Mouse (Mus musculus): Measurements from ENCODE around the gene Gpc6.

The Gpc6 gene

DNA sequence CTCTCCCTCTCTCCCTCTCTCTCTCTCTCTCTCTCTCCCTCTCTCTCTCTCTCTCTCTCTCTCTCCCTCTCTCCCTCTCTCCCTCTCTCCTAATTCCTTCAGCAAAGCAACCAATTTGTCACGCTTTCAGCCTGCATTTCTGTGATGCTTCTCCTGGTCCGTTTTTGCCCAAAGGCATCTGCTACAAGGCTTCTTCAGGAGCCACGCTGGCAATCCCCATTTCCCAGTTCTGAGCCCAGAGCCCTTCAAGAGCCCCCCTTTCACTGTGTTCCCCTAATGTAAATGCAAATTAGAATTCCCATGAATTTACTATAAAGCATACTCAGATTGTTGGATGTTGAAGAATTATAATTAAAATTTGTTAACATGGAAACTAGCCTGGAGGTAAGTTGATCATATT, 686.0 kb downstream of the Gpc6 start:
- no peak for DNase-seq (ENCODE audit: low spot score in 2 of 2)

DNA sequence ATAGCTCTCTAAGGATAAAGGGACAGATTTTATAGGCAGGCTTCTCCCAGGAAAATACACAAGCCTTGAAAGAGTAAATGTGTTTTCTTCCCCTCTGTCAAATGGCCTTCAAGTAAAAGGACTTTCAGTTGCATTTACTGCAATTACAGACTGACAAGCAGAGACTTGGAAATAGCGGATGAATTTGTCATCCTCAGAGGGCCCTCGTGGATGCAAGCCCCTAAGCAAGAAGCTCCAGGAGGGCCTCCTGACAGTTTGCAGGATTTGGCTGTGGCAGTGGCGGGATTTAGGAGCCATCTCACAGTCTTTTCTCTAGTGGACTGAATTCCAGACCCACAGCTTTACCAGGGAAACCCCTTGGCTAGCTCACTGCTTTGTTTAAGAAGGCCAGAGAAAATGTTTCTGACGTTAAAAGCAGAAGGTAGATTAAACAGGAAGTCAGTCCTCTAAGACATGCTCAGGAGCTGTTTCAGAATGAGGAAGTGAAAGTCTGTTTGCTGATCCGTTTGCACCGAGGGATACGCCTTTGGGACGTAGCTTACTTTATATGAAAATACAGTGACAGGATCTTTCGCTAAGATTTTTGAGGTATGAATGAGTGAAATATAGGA, 700.1 kb downstream of the Gpc6 start:
- DNase-seq (ENCODE audit: low spot score in 2 of 2): no peak

DNA sequence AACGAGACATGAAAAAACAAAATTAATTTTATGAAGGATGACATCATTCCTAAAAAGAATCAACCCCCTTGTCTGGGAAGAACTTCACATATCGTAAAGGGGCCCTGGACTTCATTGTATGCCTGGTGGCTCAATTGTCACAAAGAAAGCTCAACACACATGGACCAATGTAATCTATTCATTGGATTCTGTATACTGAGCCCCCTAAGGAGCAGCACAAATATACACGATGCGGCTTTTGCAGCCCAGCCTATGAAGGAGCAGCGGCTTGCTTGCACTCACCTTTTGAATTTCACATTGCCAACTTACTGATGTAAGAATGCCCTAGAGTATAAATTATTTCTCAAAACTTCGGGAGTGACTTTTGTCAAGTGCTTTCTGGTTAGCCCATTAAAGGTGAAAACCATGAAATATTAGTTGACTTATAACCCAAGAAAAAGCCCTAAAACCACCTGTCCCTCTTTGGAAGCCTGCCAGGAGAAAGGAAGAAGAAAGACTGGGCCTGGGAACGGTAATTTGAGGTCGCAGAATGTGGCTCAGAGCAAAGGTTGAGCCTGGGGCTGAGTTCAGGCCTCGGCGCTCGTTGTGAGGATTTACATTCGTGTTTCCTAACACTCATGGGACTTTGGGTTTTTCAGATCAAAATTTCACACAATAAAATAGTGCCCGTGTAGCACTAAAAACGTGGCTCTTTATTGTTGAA, 709.3 kb downstream of the Gpc6 start:
- DNase-seq (ENCODE audit: low spot score in 2 of 2): no peak

DNA sequence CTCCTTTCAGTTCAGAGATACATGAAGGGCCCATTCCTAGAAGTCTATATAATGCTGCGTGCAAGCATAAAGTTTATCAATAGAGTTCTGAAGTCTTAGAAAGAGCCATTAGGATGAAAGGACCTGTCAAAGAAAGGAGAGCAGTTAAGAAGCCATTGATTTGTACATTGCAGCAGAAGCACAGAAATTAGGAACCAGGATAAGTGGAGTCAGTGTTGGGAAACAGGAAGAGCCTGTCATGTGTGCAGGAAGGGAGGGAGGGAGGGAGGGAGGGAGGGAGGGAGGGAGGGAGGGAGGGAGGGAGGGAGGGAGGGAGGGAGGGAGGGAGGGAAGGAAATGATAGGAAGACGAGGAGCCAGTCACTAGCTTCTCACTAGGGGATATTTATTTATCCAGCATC, 716.7 kb downstream of the Gpc6 start:
- DNase-seq (ENCODE audit: low spot score in 2 of 2): no peak

- DNase-seq (ENCODE audit: low spot score in 2 of 2): no peak
Observed at GRCm38 (mm10) chr14:117643069-117643468, 718.0 kb downstream of the Gpc6 start.

- DNase-seq (ENCODE audit: low spot score in 2 of 2): no peak
Observed at GRCm38 (mm10) chr14:117648199-117648960, 723.3 kb downstream of the Gpc6 start.

- DNase-seq (ENCODE audit: low spot score in 2 of 2): no peak
Observed at GRCm38 (mm10) chr14:117650141-117650540, 725.0 kb downstream of the Gpc6 start.

DNA sequence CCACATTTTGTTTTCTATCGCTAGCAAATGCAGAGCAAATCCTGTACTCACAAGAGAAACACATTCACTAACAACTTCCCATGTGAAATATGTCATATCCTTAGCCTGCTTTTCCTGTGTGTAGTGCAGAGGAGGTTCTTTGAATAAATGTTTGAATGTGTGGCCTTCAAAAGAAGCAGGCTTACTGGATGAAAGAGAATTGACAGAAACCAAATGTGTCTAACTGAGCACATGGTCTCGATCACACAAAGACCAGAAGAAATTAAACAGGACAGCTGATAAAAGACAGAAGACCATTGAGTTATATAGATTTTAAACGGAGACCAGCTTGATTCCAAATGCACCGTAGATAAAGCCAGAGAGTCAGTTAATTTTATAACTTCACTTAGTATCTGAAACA, 726.2 kb downstream of the Gpc6 start:
- DNase-seq (ENCODE audit: low spot score in 2 of 2): no peak

- DNase-seq (ENCODE audit: low spot score in 2 of 2): no peak
Observed at GRCm38 (mm10) chr14:117651938-117652337, 726.8 kb downstream of the Gpc6 start.

DNA sequence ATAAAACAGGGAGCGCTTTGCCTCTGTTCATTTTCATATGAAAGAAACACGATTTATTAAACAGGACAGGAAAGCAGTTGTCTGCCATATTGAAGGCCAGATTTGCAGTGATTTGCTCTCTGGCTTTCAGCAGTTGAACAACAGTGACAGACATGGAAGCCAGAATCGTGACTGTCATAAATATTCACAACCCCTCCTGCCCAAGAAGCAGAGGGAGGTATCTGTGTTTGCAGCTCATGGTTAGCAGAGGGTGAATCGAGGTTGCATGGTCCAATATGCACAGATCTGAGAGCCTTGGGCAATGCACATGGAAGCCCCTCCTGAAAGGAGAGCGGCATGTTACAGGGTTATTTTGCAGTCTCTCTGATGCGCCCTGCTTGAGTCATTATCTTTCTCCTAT, 730.3 kb downstream of the Gpc6 start:
- DNase-seq (ENCODE audit: low spot score in 2 of 2): no peak

- no peak for DNase-seq (ENCODE audit: low spot score in 2 of 2)
Observed at GRCm38 (mm10) chr14:117659198-117659761, 734.2 kb downstream of the Gpc6 start.

DNA sequence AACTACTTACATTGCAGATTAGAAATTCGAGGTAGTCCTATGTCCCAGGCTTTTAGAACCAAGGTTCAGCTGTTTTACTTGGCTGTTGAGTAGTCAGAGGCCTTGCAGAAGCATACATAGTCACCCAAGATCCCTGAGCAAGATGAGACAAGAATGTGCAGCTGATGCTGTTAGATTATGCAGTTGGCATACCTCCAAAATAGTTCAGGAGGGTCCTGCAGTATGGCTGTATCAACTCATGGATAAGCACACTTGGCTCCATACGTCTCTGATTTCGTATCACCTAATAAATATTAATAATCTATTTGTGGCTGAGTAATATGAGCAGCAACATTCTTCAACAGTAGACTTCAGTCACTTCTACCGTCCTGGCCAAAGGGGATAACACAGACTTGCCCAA, 737.1 kb downstream of the Gpc6 start:
- DNase-seq (ENCODE audit: low spot score in 2 of 2): no peak

- no peak for DNase-seq (ENCODE audit: low spot score in 2 of 2)
Observed at GRCm38 (mm10) chr14:117664796-117665195, 739.7 kb downstream of the Gpc6 start.

- DNase-seq (ENCODE audit: low spot score in 2 of 2): no peak
Observed at GRCm38 (mm10) chr14:117666126-117666525, 741.0 kb downstream of the Gpc6 start.

GRCm38 (mm10) chr14:117673541-117673940, 748.4 kb downstream of the Gpc6 start:
- no peak for DNase-seq (ENCODE audit: low spot score in 2 of 2)

GRCm38 (mm10) chr14:117674482-117674881, 749.4 kb downstream of the Gpc6 start:
- DNase-seq (ENCODE audit: low spot score in 2 of 2): no peak

GRCm38 (mm10) chr14:117679926-117680325, 754.8 kb downstream of the Gpc6 start:
- no peak for DNase-seq (ENCODE audit: low spot score in 2 of 2)

- no peak for DNase-seq (ENCODE audit: low spot score in 2 of 2)
Observed at GRCm38 (mm10) chr14:117681321-117681921, 756.3 kb downstream of the Gpc6 start.

- DNase-seq (ENCODE audit: low spot score in 2 of 2): no peak
Observed at GRCm38 (mm10) chr14:117683149-117683548, 758.0 kb downstream of the Gpc6 start.

GRCm38 (mm10) chr14:117689848-117690247, 764.7 kb downstream of the Gpc6 start:
- DNase-seq (ENCODE audit: low spot score in 2 of 2): no peak

DNA sequence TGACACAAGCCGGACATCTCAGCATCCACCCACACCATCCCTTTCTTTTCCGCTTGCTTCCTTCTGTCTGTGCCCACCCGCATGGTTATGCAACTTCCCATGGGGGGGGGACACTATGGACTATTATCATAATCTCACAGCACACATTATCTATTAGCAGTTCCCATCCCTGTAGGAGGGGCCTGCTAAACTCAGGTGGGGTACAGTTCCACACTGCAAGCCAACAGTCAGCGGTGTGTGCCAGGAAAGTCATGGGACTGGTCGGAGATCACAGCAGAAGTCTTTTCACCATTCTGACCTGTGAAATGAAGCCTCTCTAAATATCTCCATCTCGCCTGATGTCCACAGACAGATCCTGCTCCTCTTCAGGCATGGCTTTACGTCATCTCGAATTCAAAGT, 770.5 kb downstream of the Gpc6 start:
- no peak for DNase-seq (ENCODE audit: low spot score in 2 of 2)

DNA sequence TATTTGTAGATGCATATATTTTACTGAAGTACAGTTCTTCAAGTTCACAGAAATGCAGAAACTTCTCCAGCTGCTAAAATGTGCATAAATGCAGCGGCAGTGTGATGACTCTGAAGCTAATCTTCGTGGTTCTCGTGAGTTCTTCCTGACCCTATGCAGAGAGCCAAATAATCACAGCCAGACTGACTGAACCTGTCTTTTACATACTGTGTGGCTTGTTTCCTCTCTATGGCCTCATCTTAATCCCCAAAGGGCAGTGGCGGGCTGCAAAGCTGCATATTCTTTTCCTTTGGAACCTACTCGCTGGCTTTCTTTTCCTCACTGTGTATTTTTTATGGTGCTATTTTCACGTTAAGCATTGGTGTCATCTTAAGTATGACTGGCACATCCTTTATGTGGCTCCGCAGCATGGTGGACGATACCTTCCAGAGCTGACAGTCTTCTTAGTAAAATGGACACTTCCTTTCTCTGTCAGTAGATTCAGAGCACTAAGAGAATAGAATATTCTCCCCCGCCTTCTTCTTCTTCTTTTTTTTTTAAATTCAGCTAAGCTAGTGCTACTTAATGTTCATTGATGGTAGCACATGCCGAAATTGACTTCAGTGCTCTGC, 775.7 kb downstream of the Gpc6 start:
- DNase-seq (ENCODE audit: low spot score in 2 of 2): no peak

Measured in frontal cortex, postnatal 14 days (tissue).